Mouse (Mus musculus) forebrain, embryonic 13.5 days (tissue): ENCODE data around the gene Gm10406. TPM values are rescaled to one million over a fixed set of nuclear protein-coding genes. Genes with fewer than 3 reads are reported as not detected.
"Not testable (repeated sequence)": the region's sequence is repeated elsewhere in the genome, so short reads cannot be mapped to it uniquely, and the experiment has no call there.

Experiments
- ATAC-seq: fragments of 200-750 bp; cut with Nextera tagmentation; 2 replicates; pipeline ENCODE4 v1.8.0; 2017
- H3K27ac ChIP-seq: fragments of 300-500 bp; sonication (generic); 2 replicates; pipeline ENCODE4 v1.5.1; 2015; ENCODE audit warnings: inconsistent platforms, mild to moderate bottlenecking, moderate library complexity
- H3K27me3 ChIP-seq: fragments of 300-500 bp; sonication (generic); 2 replicates; pipeline ENCODE4 v1.6.1; 2015; ENCODE audit warnings: mild to moderate bottlenecking, inconsistent platforms
- H3K36me3 ChIP-seq: fragments of 300-500 bp; sonication (generic); 2 replicates; pipeline ENCODE4 v1.6.1; 2015; ENCODE audit warnings: mild to moderate bottlenecking, inconsistent platforms; ENCODE audit not compliant: poor library complexity, severe bottlenecking
- H3K4me1 ChIP-seq: fragments of 300-500 bp; sonication (generic); 2 replicates; pipeline ENCODE4 v1.6.1; 2015; ENCODE audit warnings: inconsistent platforms
- H3K4me2 ChIP-seq: fragments of 300-500 bp; sonication (generic); 2 replicates; pipeline ENCODE4 v1.6.1; 2015; ENCODE audit warnings: inconsistent platforms, mild to moderate bottlenecking, moderate library complexity
- H3K4me3 ChIP-seq: fragments of 300-500 bp; sonication (generic); 2 replicates; pipeline ENCODE4 v1.5.1; 2015; ENCODE audit warnings: mild to moderate bottlenecking, inconsistent platforms
- H3K9ac ChIP-seq: fragments of 300-500 bp; sonication (generic); 2 replicates; pipeline ENCODE4 v1.6.1; 2015; ENCODE audit warnings: mild to moderate bottlenecking, inconsistent platforms
- H3K9me3 ChIP-seq: fragments of 300-500 bp; sonication (generic); replicated peaks from 2 replicates; pipeline ENCODE4 v1.6.1; 2016; ENCODE audit warnings: inconsistent platforms
- WGBS: fragments of 180-500 bp; shearing (Covaris S2); methylation state at CpG from one replicate; pipeline ENCODE4 v1.1.7; 2015; 5-methylcytosine and 5-hydroxymethylcytosine counted together
- polyA plus RNA-seq: library from polyadenylated mRNA; unstranded; fragments of >200 nt; fragmentation: Nextera tagmentation; extraction: Ambion mirVana; gene quantifications from 2 replicates; pipeline ENCODE4 v1.2.1, GENCODE M21; 2015

The Gm10406 gene
- polyA plus RNA-seq, result 2.0 and 2.4 TPM in 2 replicates

DNA sequence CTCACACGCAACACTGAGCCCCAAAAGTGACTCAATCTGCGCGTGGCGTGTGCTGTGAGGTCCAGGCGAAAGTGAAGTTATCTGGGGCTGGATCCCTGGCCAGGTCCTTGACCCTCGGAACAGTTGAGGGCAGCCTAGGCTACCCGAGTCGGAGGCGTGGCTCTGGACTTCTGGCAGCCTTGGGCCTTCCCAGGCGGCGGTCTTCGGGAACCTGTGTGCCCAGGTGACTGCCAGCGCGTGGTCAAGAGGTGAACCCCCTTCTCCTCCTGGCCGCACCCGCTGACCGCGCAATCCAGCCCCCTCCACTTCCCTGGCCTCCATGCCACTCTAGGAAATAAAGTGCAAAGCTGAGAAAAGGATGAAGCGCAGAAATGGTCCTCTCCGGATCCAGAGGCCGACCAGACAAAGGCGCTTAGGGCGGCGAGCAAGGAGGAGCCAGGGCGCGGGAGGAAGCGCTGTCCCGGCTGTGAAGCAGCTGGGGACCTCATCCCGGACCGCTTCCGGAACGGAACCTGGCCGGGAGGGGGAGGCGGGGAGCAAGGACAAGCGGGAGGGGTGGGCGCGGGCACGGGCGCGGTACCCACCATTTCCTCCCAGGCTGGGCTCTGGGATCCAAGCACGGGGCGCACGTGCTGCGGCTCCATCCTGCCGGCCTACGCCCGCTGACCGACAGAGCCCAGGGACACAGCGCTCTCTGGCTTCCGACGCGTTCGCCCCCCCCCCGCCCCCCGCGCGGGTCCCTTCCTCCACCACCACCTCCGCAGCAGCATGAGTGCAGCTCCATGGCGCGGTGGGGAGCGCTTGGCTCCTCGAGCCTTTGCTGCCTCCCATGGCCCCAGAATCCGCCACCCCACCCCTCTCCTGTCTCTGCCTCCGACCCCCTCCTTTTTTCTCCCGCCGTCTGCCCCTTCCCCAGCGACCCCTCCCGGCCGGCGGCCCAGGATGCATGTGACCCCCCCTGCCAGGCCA, at the start of gene Gm10406:
Gene Gm10406 (minus strand): TSS at position 669 of the 969 bp plus-strand sequence.
- H3K27me3 ChIP-seq, H3K9me3 ChIP-seq, H3K36me3 ChIP-seq, H3K27ac ChIP-seq, H3K4me1 ChIP-seq, ATAC-seq: not testable (repeated sequence)
- Histone ChIP-seq H3K4me3 (peak within 1 kb of the TSS; percentile 52), H3K4me2 (peak within 1 kb of the TSS; percentile 84), H3K9ac (peak within 1 kb of the TSS; percentile 73)
- WGBS, result 1% methylated on average over 44 of the region's 70 CpGs

DNA sequence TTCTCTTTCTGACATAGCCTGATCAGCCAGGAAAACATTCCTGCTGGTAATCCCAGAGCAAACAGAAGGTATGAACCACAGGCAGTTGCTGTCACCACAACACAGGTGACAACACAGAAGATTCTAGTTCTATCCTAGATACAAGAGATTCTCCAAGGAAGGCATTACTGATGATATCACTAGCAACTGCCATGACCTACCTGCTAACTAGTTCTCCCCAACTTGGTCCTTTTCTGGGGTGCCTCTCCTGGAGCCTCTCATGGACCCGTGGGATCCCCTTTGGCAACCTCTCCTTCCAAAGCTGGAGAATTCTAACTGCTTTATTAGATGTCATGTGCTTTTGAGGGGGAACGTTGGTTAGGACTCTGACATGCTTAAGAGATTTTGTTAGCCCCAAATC, 17.6 kb upstream of the Gm10406 start, which contains the start of gene Gm3685:
Gene Gm3685 (minus strand): TSS at position 101 of the 400 bp plus-strand sequence.
- not testable (repeated sequence) for H3K36me3 ChIP-seq, ATAC-seq, H3K4me3 ChIP-seq, H3K4me1 ChIP-seq, H3K4me2 ChIP-seq, H3K27me3 ChIP-seq, H3K9ac ChIP-seq, H3K27ac ChIP-seq, H3K9me3 ChIP-seq
- WGBS, result no CpG with 5 or more reads among the region's 2 CpGs

DNA sequence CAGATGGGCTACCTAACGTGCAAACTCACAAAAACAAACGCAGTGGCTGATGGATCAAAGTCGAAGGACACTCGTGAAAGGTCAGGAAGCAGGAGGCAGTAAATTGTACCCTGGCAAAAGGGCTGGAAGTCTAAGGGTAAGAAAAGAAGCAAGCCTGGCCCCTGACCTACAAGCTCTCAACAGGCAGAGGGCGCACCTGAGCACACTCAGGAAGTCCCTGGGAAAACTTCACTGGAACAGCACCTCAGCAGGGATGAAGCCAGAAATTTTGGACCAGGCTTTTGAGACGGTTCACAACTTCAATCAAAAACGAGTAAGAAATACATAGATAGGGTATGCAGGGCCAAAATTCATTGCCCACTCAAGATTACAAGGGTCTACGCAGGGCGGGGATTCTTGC, 975 bp downstream of the Gm10406 start:
- H3K9ac ChIP-seq, ATAC-seq, H3K27me3 ChIP-seq, H3K4me3 ChIP-seq, H3K36me3 ChIP-seq, H3K9me3 ChIP-seq, H3K4me1 ChIP-seq, H3K27ac ChIP-seq: not testable (repeated sequence)
- peak overlapping the region; percentile 84 for H3K4me2 ChIP-seq
- 6% methylated on average over 9 of the region's 9 CpGs for WGBS

DNA sequence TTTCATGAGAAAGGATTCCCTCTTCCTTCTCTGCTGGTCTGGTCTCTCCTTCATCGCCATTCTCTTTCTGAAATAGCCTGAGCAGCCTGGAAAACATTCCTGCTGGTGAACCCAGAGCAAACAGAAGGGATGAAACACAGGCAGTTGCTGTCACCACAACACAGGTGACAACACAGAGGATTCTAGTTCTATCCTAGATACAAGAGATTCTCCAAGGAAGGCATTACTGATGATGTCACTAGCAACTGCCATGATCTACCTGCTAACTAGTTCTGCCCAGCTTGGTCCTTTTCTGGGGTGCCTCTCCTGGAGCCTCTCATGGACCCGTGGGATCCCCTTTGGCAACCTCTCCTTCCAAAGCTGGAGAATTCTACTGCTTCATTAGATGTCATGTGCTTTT, 53.5 kb downstream of the Gm10406 start, which contains the start of gene Gm6356:
Gene Gm6356 (minus strand): TSS at position 101 of the 400 bp plus-strand sequence.
- H3K9me3 ChIP-seq, H3K4me1 ChIP-seq, ATAC-seq, H3K9ac ChIP-seq, H3K27ac ChIP-seq, H3K36me3 ChIP-seq, H3K4me3 ChIP-seq, H3K4me2 ChIP-seq, H3K27me3 ChIP-seq: not testable (repeated sequence)
- WGBS, result 60% methylated on average over 1 of the region's 2 CpGs

Other genes starting within 250 kb of the Gm10406 start
- gene Gm3642, start 187.1 kb downstream of the Gm10406 start, polyA plus RNA-seq, result not detected in 2 replicates
- 2.9 and 4.5 TPM in 2 replicates for gene Gm3667, start 137.5 kb downstream of the Gm10406 start, polyA plus RNA-seq
- gene Gm6356, start 53.6 kb downstream of the Gm10406 start, polyA plus RNA-seq, result not detected in 2 replicates
- gene Gm3685, start 17.5 kb upstream of the Gm10406 start, polyA plus RNA-seq, result not detected in 2 replicates
- gene Gm3696, start 73.2 kb upstream of the Gm10406 start, polyA plus RNA-seq, result 4.0 and 4.5 TPM in 2 replicates
- not detected in 2 replicates for gene Gm6676, start 98.0 kb upstream of the Gm10406 start, polyA plus RNA-seq
- gene Gm3512, start 147.1 kb upstream of the Gm10406 start, polyA plus RNA-seq, result 4.9 and 5.5 TPM in 2 replicates
- gene Gm16434, start 167.1 kb upstream of the Gm10406 start, polyA plus RNA-seq, result not detected in 2 replicates
- gene Gm3727, start 237.3 kb upstream of the Gm10406 start, polyA plus RNA-seq, result not detected in 2 replicates